Mouse (Mus musculus): ENCODE data around the gene Zdhhc14.

- TF ChIP-seq CTCF (IDR thresholded peaks at IDR 0.05; ENCODE audit: low read depth) = no peak
- no peak for TF ChIP-seq EP300 (optimal IDR thresholded peaks at IDR 0.05)
These were observed 25.6 kb upstream of the Zdhhc14 start for GRCm38 (mm10) chr17:5466736-5467135.
